Mouse (Mus musculus) lung, postnatal 14 days (tissue): ENCODE measurements around the gene Klhl2.

Experiments
- DNase-seq: peaks from one replicate; pipeline ENCODE4 v3.0.0; 2021

The Klhl2 gene

DNA sequence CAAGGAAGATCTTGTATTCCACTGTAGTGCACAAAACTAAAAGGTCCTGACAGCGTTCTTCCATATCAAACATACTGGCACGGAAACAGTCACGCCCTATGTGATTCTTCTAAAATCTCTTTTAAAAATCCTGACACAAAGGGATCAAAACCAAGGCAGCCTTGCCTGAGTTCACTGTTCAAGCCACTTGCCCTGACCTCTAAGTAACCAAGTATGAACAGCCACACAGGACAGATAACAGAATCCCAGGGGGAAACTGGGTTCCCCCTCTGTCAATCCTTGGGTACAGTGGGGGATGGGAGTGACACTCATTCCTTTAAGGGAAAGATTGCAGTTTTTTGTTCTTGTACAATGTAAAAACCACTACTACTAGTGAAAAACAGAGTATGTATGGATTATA is 19.9 kb downstream of the Klhl2 start:
- DNase-seq, result no peak

GRCm38 (mm10) chr8:64829391-64829790 is 20.4 kb downstream of the Klhl2 start:
- peak; percentile 46 for DNase-seq

DNA sequence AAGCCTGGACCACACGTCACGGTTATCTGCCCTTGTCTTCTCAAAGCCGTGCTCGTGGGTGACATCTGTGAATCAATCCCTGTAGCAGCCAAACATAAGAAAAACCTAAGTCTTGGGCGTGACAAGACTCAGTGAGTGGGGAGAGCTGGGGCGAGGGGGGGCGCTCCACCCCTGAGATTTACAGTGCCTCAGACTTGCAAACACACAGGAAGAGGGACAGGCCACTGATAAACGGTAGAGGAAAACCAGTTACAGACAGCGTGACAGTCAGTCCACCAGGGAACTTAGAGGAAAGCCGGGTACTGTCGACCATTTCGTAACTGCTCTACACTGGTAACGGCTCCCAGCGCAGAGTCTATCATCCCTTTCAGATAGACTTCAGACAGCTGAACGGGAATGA is 21.4 kb downstream of the Klhl2 start:
- no peak for DNase-seq

DNA sequence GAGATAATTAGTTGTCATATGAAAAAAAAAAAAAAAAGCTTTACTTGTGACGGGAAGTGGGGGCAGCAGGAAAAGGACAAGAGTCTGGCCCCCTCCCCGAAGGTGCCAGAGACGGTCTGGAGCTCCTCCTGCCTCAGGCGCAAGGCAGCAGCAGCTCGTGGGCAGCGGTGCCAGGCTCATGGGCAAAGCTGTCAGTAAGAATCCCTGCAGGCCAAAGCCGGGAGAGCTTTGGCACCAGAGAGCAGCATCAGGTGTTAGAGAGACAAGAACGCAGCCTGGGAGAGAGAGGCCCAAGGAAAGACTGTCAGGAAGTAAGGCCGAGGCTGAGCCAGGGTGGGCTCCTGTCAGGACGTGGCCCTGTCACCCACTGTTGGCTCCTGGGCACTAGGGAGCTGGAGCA is 22.5 kb downstream of the Klhl2 start:
- no peak for DNase-seq

DNA sequence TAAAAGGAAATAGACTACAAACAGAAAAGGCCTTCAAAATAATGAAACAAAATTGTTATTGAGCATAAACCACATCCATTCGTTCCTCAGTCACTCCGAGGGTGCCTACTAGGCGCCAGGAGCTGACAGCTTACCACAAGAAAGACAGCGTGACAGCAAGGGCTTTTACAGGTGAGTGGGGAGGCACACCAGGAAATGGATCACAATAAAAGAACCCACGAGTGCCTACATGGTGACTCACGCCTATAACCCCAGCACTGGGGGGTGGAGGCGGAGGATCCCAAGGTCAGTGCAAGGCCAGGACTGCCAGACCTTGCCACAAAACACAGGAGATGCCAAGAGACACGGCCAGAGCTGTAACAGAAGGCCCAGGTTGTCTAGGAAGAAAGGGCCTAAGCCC is 23.4 kb downstream of the Klhl2 start:
- no peak for DNase-seq

GRCm38 (mm10) chr8:64823905-64824304 is 25.9 kb downstream of the Klhl2 start:
- no peak for DNase-seq

- DNase-seq, result no peak
These were observed 28.9 kb downstream of the Klhl2 start for GRCm38 (mm10) chr8:64820940-64821339.

DNA sequence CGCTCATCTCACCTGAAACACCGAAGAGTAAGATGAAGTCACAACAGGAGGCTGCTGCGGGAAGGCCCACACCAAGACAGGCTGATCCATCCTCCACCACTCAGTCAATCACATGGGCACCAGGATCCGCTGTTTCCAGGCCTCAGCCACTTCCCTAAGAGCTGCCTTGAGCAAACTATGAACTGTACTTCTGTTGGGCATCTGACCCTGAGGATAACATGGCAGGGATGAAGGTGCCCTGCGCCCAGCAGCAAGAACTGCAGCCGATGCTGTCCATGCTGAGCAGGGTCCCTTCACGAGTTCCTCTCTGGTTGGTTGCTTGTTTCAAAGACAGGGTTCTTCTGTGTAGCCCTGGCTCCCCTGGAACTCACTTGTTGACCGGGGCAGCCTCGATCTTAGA is 38.0 kb downstream of the Klhl2 start:
- DNase-seq, result no peak

DNA sequence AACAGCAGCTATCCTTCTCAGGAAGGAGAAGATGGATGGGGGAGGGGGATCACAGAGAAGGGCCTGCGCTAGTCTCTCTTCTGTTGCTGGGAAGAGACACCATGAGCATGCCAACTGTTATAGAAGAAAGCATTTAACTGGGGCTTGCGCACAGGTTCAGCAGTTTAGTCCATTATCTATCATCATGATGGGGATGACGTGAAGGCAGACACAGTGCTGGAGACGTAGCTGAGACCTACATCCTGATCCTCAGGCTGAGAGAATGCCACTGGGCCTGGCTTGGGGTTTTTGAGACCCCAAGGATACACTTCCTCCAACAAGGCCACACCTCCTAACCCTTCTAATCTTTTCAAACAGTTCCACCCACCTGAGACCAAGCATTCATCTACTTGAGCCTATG is 38.7 kb downstream of the Klhl2 start:
- DNase-seq, result no peak

- DNase-seq, result no peak
These were observed 43.3 kb downstream of the Klhl2 start for GRCm38 (mm10) chr8:64806558-64806957.

DNA sequence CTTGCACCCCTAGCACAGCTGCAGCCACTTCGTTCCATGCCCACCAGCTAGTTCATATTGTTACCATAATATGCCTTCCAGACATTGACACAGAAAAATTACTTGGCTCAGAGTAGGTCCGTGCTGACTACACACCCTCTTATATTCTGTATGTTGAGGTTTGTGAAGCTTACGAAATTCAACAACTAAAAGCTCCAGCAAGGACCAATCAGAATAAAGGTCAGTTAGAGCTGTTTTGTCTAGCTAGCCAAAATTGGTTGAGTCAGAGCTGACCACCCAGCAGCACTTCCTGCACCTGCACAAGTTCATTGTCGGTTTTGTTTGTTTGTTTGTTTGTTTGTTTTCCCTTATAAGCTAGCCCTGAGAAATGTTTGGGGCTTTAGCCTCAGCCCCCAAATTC is 44.8 kb downstream of the Klhl2 start:
- no peak for DNase-seq

DNA sequence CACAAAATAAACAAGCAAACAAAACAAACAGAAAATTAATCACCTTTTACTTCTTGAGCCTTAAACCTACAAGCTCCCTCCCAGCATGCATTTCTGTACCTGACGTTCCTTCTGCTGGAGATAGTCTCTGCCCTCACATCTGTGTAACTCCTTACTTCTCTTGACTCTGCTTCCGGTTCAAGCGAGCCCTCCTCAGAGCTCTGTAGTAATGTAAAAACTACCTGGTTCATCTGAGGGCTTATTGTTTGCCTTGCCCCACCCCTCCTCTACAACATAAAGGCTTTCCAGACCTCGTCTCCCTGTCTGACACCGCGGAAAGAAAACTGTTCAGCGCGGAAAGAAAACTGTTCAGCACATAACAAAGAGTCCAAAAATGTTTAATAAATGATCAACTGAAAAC is 50.5 kb downstream of the Klhl2 start:
- no peak for DNase-seq

DNA sequence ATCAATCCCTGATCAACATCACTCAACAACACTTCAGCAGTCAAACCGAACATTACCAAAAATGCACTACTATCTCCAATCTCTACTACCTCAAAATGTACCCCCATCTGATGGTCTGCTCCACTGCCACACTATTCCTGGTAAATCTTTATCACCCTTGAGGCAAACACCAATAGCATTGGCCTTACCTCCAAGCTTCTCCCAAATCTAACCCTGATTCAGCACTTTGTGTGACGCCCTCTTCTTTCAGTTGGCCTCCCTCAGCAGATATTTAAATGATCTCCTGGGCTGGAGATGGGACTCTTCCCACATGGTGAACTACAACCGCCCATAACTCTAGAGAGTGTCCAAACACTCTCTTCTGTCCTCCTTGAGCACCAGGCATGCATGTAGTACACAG is 51.3 kb downstream of the Klhl2 start:
- no peak for DNase-seq

GRCm38 (mm10) chr8:64797751-64798150 is 52.1 kb downstream of the Klhl2 start:
- no peak for DNase-seq

DNA sequence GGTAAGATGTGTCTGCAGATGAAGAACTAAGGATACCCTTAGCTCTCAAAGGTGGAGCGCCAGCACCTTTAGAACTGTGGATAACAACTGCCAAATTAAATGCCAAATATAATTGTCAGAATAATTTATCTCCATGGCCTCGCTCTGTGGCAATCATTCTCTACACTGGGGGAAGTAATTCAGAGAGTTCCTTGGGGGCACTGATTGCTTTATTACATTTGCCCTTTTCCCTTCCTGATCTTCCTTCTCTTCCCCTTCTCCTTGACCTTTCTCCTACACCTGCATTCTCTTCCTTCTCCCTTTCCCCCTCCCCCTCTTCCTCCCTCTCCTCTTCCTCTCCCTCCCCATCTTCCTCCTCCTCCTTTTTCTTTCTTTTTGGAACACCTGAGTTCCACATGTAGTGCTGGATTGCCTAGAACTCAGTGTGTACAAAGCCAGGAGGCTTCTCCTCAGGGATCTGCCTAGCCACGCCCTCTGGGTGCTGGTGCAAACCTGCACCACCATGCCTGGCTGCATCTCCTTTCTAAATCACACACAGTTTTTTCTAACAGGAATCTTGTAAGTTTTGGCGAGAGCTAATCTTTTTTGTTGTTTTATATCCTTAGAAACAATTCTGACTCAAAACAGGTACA is 58.5 kb downstream of the Klhl2 start:
- DNase-seq, result no peak

- DNase-seq, result no peak
These were observed 59.4 kb downstream of the Klhl2 start for GRCm38 (mm10) chr8:64790418-64790817.

- peak; percentile 73 for DNase-seq
These were observed 61.1 kb downstream of the Klhl2 start for GRCm38 (mm10) chr8:64788715-64789114.

DNA sequence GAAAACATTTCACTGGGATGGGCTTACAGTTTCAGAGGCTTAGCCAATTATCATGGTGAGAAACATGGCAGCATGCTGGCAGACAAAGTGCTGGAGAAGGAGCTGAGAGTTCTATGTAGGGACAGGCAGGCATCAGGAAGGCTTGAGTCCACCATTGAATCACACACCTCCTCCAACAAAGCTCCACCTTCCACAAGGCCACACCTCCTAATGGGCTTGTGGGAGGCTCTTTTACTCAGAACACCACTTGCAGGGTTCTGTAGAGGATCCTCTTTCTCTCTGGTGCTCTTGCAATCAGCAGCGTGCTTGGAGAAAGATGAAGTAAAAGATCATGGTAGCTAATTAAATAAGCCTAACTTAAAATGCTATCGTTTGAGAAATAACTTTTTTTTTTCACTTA is 63.0 kb downstream of the Klhl2 start:
- no peak for DNase-seq

DNA sequence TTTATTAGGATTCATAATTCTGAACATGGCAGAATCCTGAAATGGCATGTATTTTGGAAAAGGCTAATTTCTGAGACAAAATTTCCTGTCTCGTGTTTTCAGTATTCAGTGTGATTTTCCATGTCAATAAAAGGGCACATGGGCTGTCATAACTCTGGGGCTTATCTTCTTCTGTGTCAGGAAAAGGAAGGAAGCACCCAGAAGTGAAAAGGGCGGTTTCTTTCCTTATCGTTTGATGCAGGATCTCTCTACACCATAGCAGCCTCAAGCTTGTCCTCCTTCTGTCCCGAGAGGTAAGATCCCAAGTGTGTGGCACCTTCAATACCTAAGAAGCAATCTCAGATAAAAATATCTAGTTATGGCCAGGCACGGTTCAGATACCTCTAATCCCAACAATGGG is 65.6 kb downstream of the Klhl2 start:
- no peak for DNase-seq

DNA sequence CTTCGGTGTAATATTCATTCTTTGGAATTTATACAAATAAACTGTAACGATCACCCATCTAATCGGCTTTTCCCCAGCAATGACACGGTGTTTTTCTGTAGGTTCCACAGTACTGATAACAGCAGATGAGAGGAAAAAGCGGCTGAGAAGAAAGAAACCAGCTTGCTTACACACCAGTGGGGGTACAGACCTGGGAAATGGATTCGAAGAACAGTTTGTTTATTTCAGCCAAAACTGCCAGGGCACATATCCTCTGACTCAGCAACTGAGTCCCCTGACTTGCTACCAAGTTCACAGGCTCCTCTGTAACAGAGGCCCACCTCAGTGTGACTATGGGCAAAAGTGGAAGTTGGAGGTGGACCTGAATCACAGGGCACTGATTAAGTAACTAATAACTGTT is 67.9 kb downstream of the Klhl2 start:
- DNase-seq, result no peak

GRCm38 (mm10) chr8:64777925-64778324 is 71.9 kb downstream of the Klhl2 start:
- DNase-seq, result no peak

DNA sequence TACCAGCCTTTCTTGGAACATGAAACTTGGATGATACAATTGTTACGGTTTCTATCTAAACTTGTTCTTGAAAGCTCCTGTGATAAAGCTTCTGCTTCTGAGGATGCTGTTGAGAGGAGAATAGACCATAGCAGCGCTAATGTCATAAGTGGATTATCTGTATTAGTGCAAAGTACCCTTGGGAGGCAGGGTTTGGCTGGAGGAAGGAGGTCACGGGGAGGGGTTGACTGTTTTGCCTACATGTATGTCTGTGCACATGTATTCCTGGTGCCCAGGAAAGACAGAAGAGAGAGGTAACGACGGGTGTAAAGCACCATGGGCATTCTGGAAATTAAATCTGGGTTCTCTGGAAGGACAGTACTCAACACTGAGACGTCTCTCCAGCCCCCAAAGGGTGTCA is 75.7 kb downstream of the Klhl2 start:
- DNase-seq, result no peak

- DNase-seq, result no peak
These were observed 79.0 kb downstream of the Klhl2 start for GRCm38 (mm10) chr8:64770814-64771213.

- DNase-seq, result no peak
These were observed 80.2 kb downstream of the Klhl2 start for GRCm38 (mm10) chr8:64769586-64769985.

GRCm38 (mm10) chr8:64768645-64769044 is 81.2 kb downstream of the Klhl2 start:
- DNase-seq, result no peak

- no peak for DNase-seq
These were observed 82.8 kb downstream of the Klhl2 start for GRCm38 (mm10) chr8:64767047-64767446.
